Mouse (Mus musculus) thymus, postnatal 14 days (tissue): ENCODE measurements at regions not wholly inside any gene's neighbourhood (a gene's known extent, or its start where the extent isn't known, plus 50 kb on each side); places are given as distances from the start of the nearest gene placed in this dataset.
"Not testable (repeated sequence)": the region's sequence is repeated elsewhere in the genome, so short reads cannot be mapped to it uniquely, and the experiment has no call there.

Experiments
- DNase-seq: peaks from one replicate; pipeline ENCODE4 v3.0.0; 2021

- DNase-seq: no peak
These were observed 52.3 kb upstream of the Gpd2 start for GRCm38 (mm10) chr2:57185151-57185550.

GRCm38 (mm10) chr2:57183108-57183507 is 54.3 kb upstream of the Gpd2 start:
- DNase-seq: not testable (repeated sequence)

GRCm38 (mm10) chr2:57181692-57182541 is 55.5 kb upstream of the Gpd2 start:
- peak; percentile 94 for DNase-seq

GRCm38 (mm10) chr2:57181350-57181691 is 56.1 kb upstream of the Gpd2 start:
- no peak for DNase-seq

- no peak for DNase-seq
These were observed 54.3 kb upstream of the Nr4a2 start for GRCm38 (mm10) chr2:57178056-57178455.

- no peak for DNase-seq
These were observed 52.7 kb upstream of the Nr4a2 start for GRCm38 (mm10) chr2:57176547-57176946.

- DNase-seq: no peak
These were observed 51.4 kb upstream of the Nr4a2 start for GRCm38 (mm10) chr2:57175219-57175618.
